Mouse (Mus musculus): Measurements from ENCODE around the gene Orm1. TPM values are rescaled to one million over a fixed set of nuclear protein-coding genes. Genes with fewer than 3 reads are reported as not detected.

Gene Orm1
- total and polyA plus RNA-seq, 3 experiments, result not detected

DNA sequence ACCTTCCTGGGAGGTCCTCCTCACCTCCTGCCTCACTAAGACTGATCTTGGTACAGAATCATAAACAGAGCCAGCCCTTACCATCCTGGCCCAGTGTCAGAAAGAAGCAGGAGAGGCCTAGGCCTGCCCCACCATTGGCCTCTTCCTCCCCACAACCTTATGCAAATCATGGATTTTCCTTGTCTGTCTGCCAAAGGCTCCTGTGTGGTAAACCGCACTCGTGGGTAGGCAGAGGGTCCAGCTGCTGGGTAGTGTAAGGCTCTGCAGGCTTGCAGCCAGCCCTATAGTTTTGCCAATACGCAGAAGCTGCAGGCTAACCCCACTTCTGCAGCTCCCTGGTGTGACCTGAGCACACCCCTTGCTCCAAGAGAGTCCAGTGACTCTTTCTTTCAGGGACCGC lies 41.7 kb upstream of the Orm1 start:
- H3K27ac ChIP-seq (ENCODE audit: control insufficient read depth, low read depth, low read length), result no peak overlapping the region
- no peaks in the 10 kb centered on the region for H3K36me3 ChIP-seq (ENCODE audit: control insufficient read depth in 1 of 2, insufficient read depth in 2 of 2, low read length in 2 of 2)
- H3K27me3 ChIP-seq (ENCODE audit: control insufficient read depth in 1 of 2, insufficient read depth in 2 of 2, low read length in 2 of 2), result no peaks in the 10 kb centered on the region
- no peak overlapping the region for H3K9ac ChIP-seq (ENCODE audit: control insufficient read depth, low read depth, low read length, poor library complexity, severe bottlenecking)
- H3K4me1 ChIP-seq (ENCODE audit: control insufficient read depth in 1 of 2, insufficient read depth in 2 of 2, low read length in 2 of 2), result no peaks in the 10 kb centered on the region
- H3K79me2 ChIP-seq (ENCODE audit: control insufficient read depth, insufficient read depth, low read length, poor library complexity), result no peaks in the 10 kb centered on the region
- H3K9me3 ChIP-seq (replicated peaks; ENCODE audit: insufficient read depth, low read length), result no peaks in the 10 kb centered on the region
- TF ChIP-seq SMC3 (IDR thresholded peaks at IDR 0.05; ENCODE audit: low read depth, low read length) (no peak), ETS1 (IDR thresholded peaks at IDR 0.05; ENCODE audit: low read depth, low read length) (no peak), RAD21 (IDR thresholded peaks at IDR 0.05; ENCODE audit: low read depth, low read length) (no peak), MAFK (IDR thresholded peaks at IDR 0.05; ENCODE audit: borderline replicate concordance, low read depth, low read length) (no peak), E2F4 (IDR thresholded peaks at IDR 0.05; ENCODE audit: borderline replicate concordance, low read depth, low read length) (no peak), RCOR1 (IDR thresholded peaks at IDR 0.05; ENCODE audit: low read depth, low read length) (no peak), BHLHE40 (IDR thresholded peaks at IDR 0.05; ENCODE audit: borderline replicate concordance, low read depth, low read length) (no peak), ELF1 (IDR thresholded peaks at IDR 0.05; ENCODE audit: low read depth, low read length) (no peak), USF1 (IDR thresholded peaks at IDR 0.05; ENCODE audit: low read depth, low read length) (no peak), ZKSCAN1 (IDR thresholded peaks at IDR 0.05; ENCODE audit: low read depth, low read length) (no peak), ZMIZ1 (IDR thresholded peaks at IDR 0.05; ENCODE audit: low read depth, low read length) (no peak), POLR2AphosphoS5 (IDR thresholded peaks at IDR 0.05; ENCODE audit: borderline replicate concordance, low read depth, low read length) (no peak), NRF1 (IDR thresholded peaks at IDR 0.05; ENCODE audit: insufficient read depth, low read depth, low read length, poor library complexity, severe bottlenecking) (no peak), NELFE (IDR thresholded peaks at IDR 0.05; ENCODE audit: low read depth, low read length) (no peak), HCFC1 (IDR thresholded peaks at IDR 0.05; ENCODE audit: low read depth, low read length) (no peak), CHD2 (IDR thresholded peaks at IDR 0.05; ENCODE audit: low read length) (no peak), MAX (IDR thresholded peaks at IDR 0.05; ENCODE audit: low read length) (no peak)
- no peak overlapping the region for H3K4me3 ChIP-seq (ENCODE audit: control insufficient read depth in 1 of 2, insufficient read depth in 1 of 2, low read depth in 2 of 2, low read length in 2 of 2)
- no peak for DNase-seq (ENCODE audit: low read depth, low spot score)

DNA sequence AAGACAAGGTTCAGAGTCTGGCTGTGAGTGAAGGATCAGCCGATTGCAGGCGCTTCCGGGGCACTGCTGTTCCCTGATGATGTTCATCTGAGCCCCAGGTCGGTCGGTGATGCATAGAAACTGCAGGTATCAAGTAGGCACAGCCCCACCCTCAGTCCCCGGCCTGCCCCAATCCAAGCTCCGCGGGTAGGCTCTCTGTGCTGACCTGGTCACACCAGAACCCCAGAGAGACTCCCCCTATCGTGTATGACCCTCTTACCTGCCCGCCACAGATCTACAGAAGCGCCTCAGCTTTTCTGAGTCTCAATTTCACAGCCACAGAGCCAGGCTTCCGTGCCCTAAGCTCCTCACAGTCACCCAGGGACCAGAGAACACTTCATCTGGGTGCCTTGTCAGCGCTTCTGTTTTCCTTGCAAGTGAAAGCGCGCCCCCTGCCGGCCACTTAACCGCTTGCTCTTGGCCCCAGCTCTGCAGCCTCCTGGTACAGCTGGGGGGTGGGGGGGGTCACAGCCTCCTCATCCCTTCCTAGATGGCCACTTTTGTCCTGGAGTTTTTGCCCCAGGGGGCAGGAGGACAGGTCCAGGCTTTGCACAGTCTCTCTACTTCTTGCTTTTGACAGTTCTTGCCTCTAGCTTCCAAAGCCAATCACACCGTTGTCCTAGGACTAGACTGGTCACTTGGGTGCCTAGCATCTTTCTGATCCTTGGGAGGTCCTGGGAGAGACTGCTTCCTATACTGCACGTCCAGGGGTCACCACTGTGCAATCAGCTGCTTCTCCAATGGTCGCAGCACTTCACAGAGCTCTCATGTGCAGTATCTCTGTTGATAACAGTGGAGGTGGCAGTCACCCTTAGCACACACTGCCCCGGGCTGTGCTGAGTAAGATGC lies 36.9 kb upstream of the Orm1 start:
- H3K27me3 ChIP-seq (ENCODE audit: control insufficient read depth in 1 of 2, insufficient read depth in 2 of 2, low read length in 2 of 2), result no peaks in the 10 kb centered on the region
- no peaks in the 10 kb centered on the region for H3K4me1 ChIP-seq (ENCODE audit: control insufficient read depth in 1 of 2, insufficient read depth in 2 of 2, low read length in 2 of 2)
- no peaks in the 10 kb centered on the region for H3K36me3 ChIP-seq (ENCODE audit: control insufficient read depth in 1 of 2, insufficient read depth in 2 of 2, low read length in 2 of 2)
- H3K79me2 ChIP-seq (ENCODE audit: control insufficient read depth, insufficient read depth, low read length, poor library complexity), result no peaks in the 10 kb centered on the region
- DNase-seq (ENCODE audit: low read depth, low spot score), result no peak
- TF ChIP-seq HCFC1 (IDR thresholded peaks at IDR 0.05; ENCODE audit: low read depth, low read length) (no peak), E2F4 (IDR thresholded peaks at IDR 0.05; ENCODE audit: borderline replicate concordance, low read depth, low read length) (no peak), POLR2A (IDR thresholded peaks at IDR 0.05; ENCODE audit: control insufficient read depth in 1 of 2, insufficient read depth in 1 of 2, low read depth in 1 of 2, low read length in 2 of 2, poor library complexity in 1 of 2) (no peak), CTCF (IDR thresholded peaks at IDR 0.05 in 2 of 3, conservative IDR thresholded peaks at IDR 0.05 in 1 of 3; ENCODE audit: control insufficient read depth in 1 of 3, insufficient read depth in 1 of 3, low read depth in 2 of 3, low read length in 3 of 3, poor library complexity in 1 of 3, severe bottlenecking in 1 of 3) (no peak), TCF12 (IDR thresholded peaks at IDR 0.05; ENCODE audit: low read depth, low read length) (no peak), ETS1 (IDR thresholded peaks at IDR 0.05; ENCODE audit: low read depth, low read length) (no peak), USF1 (IDR thresholded peaks at IDR 0.05; ENCODE audit: low read depth, low read length) (no peak), MEF2A (IDR thresholded peaks at IDR 0.05; ENCODE audit: extremely low read depth, insufficient replicate concordance, low read depth, low read length, poor library complexity, severe bottlenecking) (no peak), TAL1 (IDR thresholded peaks at IDR 0.05; ENCODE audit: low read length) (no peak)
- H3K9me3 ChIP-seq (replicated peaks; ENCODE audit: insufficient read depth, low read length), result no peaks in the 10 kb centered on the region
- no peak overlapping the region for H3K4me3 ChIP-seq (ENCODE audit: control insufficient read depth in 1 of 2, insufficient read depth in 1 of 2, low read depth in 2 of 2, low read length in 2 of 2)
- no peak overlapping the region for H3K27ac ChIP-seq (ENCODE audit: control insufficient read depth, low read depth, low read length)
- no peak overlapping the region for H3K9ac ChIP-seq (ENCODE audit: control insufficient read depth, low read depth, low read length, poor library complexity, severe bottlenecking)
